Mouse (Mus musculus) thymus, postnatal 14 days (tissue): ENCODE results near the gene Dynlt1b.
"Not testable (repeated sequence)": the region's sequence is repeated elsewhere in the genome, so short reads cannot be mapped to it uniquely, and the experiment has no call there.

ENCODE experiments used
- DNase-seq: peaks from one replicate; pipeline ENCODE4 v3.0.0; 2021

The Dynlt1b gene

DNA sequence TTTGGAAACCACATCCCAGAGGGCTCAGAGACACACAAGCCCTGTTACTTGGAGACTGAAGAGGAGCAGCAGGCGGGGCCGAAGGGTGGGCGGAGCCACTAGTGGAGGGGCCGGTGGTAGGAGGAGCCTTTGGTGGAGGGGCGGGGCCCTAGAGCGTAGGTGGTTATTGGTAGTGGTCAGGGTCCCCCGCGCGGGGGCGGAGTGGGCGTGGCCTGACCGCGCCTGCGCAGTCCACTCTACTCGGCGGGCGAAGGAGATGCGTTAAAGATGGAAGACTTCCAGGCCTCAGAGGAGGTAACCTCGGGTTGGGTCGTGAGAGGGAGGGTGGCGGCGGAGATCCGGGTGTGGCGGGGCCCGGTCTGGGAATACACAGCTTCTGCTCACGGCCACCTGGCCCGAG lies at the start of gene Dynlt1b:
Gene Dynlt1b, plus strand, starts transcription at position 168 of the 400 bp plus-strand sequence.
- DNase-seq, result peak; percentile 100

GRCm38 (mm10) chr17:6380182-6380841 lies 49.6 kb upstream of the Dynlt1b start:
- not testable (repeated sequence) for DNase-seq

- DNase-seq, result not testable (repeated sequence)
Observed at GRCm38 (mm10) chr17:6381071-6381682, 48.7 kb upstream of the Dynlt1b start.

DNA sequence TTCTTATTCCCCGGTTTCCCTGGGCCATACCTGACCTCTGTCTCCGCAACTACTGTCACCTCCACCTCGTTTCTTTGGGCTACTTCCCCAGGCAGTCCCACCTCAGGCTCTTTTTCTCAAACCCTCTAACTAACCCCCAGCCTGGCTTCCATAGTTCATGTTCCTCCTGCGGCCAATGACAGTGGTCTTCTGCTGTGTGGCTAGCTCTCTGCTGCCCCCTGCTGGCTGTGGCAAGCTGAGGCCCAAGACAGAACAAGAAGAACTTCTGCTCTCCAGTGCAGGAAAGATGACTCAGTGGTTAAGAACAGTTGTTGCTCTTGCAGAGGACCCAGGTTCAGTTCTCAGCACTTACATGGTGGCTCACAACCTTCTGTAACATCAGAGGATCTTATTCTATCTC lies 43.0 kb upstream of the Dynlt1b start:
- not testable (repeated sequence) for DNase-seq

- DNase-seq, result not testable (repeated sequence)
Observed at GRCm38 (mm10) chr17:6387380-6387911, 42.5 kb upstream of the Dynlt1b start.

GRCm38 (mm10) chr17:6389463-6389862 lies 40.4 kb upstream of the Dynlt1b start:
- DNase-seq, result not testable (repeated sequence)

- DNase-seq, result not testable (repeated sequence)
Observed at GRCm38 (mm10) chr17:6390731-6391130, 39.2 kb upstream of the Dynlt1b start.

- not testable (repeated sequence) for DNase-seq
Observed at GRCm38 (mm10) chr17:6391736-6392135, 38.2 kb upstream of the Dynlt1b start.

DNA sequence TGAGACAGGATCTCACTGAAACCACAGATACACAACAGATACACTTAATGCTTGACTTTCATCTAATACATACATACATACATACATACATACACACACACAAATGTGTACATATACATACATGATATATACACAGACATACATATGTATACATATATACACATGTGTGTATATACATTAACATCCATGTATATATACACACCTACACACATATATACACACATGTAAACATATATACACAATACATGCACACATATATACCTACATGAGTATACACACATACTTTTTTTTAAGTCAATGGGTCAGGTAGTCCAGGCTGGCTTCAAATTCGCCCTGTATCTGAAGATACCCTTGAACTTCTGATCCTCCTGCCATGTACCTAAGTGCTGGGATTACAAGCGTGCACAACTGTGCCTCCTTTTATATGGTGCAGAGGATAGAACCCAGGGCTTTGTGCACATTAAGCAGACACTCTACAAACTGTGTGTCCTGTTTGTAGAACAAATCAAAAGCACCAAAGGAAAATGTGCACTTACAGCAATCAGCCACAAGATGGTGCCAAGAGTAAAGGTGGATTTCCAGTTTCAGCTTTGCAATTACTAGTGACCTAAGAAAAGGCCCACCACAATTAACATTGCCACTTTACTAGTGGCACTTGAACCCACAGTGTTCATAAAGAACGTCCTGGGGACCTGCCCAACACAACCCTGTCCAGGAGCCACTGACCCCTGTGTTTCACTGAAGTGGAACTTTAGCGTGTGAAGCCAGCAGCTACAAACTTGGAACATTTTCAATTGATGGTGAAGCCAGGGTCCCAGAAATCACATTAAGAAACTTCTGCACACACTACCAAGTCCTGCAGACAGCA lies 37.2 kb upstream of the Dynlt1b start:
- not testable (repeated sequence) for DNase-seq

GRCm38 (mm10) chr17:6398079-6398478 lies 31.8 kb upstream of the Dynlt1b start:
- DNase-seq, result not testable (repeated sequence)

- DNase-seq, result peak; percentile 11
Observed at GRCm38 (mm10) chr17:6398816-6399215, 31.1 kb upstream of the Dynlt1b start.

DNA sequence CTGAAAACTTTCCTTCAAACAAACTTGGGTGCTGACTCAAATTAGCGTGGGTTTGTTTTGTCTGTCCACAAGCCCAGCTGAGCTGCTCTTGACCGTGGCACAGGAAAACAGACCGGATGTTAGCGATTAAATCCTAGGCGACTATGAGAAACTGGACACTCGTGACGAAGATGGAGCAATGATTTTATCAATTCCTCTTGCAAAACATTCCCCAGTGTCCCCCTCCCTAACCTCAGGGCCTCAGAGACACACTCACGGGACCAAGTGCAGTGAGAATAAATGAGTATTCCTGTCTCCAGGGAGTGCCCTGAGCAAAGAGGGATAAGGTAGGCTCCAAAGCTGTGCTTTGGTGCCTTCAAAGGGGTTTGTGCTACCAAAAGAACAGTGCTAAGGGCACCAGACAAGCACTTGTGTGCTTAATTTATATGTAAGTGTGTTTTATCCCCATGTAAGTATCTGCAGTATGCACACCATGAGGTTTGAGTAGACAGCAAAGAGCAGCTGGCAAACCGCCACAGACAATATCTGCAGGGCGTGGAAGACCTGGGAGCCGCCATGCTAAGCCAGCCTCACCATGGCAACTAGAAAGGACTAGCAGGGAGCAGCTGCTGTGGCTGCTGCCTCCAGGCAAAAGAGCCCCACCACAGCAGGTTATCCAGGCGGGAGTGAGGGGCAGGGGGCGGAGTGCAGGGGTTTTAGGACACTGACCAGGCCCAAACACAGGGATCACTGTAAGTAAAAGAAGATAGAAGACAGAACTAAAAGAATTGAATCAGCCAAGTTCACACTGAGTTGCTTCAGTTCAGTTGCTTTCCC lies 30.4 kb upstream of the Dynlt1b start:
- DNase-seq, result peak; percentile 33

- DNase-seq, result not testable (repeated sequence)
Observed at GRCm38 (mm10) chr17:6400097-6400489, 29.8 kb upstream of the Dynlt1b start.

DNA sequence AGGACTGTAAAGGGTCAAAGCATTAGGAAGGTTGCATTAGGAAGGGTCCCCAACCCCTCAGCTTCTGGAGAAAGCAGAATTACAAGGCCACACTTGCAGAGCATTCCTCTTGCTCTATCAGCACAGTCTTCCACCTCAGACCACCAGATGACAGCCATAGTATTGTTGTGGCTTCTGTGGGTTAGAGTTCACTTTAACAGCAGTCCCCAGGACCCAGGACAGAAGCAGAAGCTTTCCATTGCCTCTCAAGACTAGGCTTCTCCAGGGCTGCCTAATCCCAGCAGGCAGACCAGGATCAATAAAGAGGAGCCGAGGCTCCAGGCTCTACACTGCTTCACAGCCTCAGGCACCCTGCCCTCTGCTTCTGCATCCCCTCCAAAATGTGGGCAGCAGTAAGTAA lies 25.4 kb upstream of the Dynlt1b start:
- not testable (repeated sequence) for DNase-seq

DNA sequence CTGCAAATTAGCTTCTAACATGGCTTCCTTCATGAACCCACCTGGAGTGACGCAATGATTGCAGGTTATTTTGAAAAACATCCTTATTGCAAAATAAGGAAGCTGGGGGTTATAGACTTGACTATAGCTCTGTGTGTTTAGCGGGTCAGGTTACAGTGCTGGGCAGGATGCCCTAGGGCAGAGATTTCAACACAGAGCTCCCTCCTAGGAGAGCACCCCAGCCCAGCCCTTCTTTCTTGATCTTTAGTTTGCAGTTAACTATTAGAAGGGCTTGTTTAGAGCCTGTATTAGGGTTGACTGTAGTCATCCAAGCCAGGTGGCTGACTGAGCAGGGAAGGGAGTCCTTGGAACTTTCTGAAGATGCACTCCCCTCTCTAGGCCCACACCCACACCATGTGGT lies 22.9 kb upstream of the Dynlt1b start:
- not testable (repeated sequence) for DNase-seq

DNA sequence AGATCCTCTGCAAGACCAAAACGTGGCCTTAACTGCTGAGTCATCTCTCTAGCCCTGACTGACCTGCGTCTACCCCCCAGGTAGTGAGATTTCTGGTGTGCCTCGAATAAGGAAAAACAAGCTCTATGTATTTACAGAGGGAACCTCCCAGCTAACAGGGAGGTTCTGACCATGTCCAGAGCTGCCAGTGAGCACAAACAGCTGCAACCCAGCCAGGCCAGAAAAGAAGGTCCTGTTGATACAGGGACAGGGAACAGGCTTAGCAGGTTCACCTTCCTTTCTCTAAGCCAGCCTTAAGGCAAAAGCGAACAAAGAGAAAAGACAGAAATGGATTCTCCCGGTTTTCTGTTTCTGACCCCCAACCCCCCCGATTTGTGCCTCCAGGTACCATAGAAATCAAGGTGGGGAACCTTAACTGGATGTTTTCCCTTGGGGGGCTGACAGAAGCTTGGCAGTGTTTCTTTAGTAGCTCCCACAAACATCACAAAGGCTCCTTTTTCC lies 19.1 kb upstream of the Dynlt1b start:
- not testable (repeated sequence) for DNase-seq

- not testable (repeated sequence) for DNase-seq
Observed at GRCm38 (mm10) chr17:6417118-6417517, 12.8 kb upstream of the Dynlt1b start.

GRCm38 (mm10) chr17:6420557-6420956 lies 9.4 kb upstream of the Dynlt1b start:
- not testable (repeated sequence) for DNase-seq

GRCm38 (mm10) chr17:6421547-6422326 lies 8.2 kb upstream of the Dynlt1b start:
- DNase-seq, result not testable (repeated sequence)

DNA sequence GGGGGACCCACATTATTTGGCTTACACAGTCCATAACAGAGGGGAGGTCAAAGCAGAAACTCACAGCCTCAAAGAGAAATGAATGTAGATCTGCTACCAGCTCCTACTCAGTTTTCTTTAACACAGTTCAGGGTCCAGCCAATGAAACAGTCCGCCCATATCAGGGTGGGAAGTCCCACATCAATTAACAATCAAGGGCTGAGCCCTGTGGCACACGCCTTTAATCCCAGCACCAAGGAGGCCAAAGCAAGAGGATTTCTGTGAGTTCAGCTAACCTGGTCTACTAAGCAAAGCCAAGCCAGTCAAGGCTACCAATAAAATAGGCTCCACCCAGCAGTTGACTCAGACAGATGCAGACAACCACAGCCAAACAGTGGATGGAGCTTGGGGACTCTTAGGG lies 7.5 kb upstream of the Dynlt1b start:
- DNase-seq, result not testable (repeated sequence)

DNA sequence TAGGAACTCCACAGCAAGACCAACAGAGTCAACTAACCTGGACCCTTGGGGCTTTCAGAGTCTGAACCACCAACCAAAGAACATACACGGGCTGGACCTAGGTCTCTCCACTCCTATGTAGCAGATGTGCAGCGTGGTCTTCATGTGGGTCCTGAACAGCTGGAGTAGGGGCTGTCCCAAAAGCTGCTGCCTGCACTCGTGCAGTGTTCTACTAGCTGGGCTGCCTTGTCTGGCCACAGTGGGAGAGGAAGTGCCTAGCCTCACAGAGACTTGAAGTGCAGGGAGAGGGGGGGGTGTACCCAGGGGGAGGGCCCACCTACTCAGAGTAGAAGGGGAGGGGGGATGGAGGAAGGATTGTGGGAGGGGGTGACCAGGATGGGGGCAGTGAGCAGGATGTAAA lies 7.1 kb upstream of the Dynlt1b start:
- peak; percentile 62 for DNase-seq
